Mouse (Mus musculus) limb, embryonic 14.5 days (tissue): Measurements from ENCODE around the gene Lrpprc. TPM values are rescaled to one million over a fixed set of nuclear protein-coding genes. Genes with fewer than 3 reads are reported as not detected.

ENCODE experiments used
- ATAC-seq: fragments of 200-750 bp; cut with Nextera tagmentation; 2 replicates; pipeline ENCODE4 v1.8.0; 2017; ENCODE audit warnings: low read depth, moderate number of reproducible peaks, moderate TSS enrichment; ENCODE audit not compliant: low FRiP score
- DNase-seq: peaks from one replicate; pipeline ENCODE4 v3.0.0-alpha.2; 2015; ENCODE audit warnings: low spot score
- H3K27ac ChIP-seq: fragments of 300-500 bp; sonication (generic); replicated peaks from 2 replicates; pipeline ENCODE4 v1.5.1; 2014; ENCODE audit warnings: low read depth, mild to moderate bottlenecking, low read length, moderate library complexity, mixed read lengths
- H3K27me3 ChIP-seq: fragments of 300-500 bp; sonication (generic); 2 replicates; pipeline ENCODE4 v1.6.1; 2014; ENCODE audit warnings: low read length, mixed read lengths; ENCODE audit not compliant: control insufficient read depth, insufficient read depth
- H3K36me3 ChIP-seq: fragments of 300-500 bp; sonication (generic); 2 replicates; pipeline ENCODE4 v1.6.1; 2014; ENCODE audit warnings: mild to moderate bottlenecking, low read length, moderate library complexity, mixed read lengths; ENCODE audit not compliant: control insufficient read depth, insufficient read depth
- H3K4me1 ChIP-seq: fragments of 300-500 bp; sonication (generic); 2 replicates; pipeline ENCODE4 v1.6.1; 2014; ENCODE audit warnings: antibody characterized with exemption, low read length, mixed read lengths; ENCODE audit not compliant: control insufficient read depth, insufficient read depth
- H3K4me2 ChIP-seq: fragments of 300-500 bp; sonication (generic); replicated peaks from 2 replicates; pipeline ENCODE4 v1.6.1; 2014; ENCODE audit warnings: low read depth, mild to moderate bottlenecking, low read length, moderate library complexity; ENCODE audit not compliant: severe bottlenecking
- H3K4me3 ChIP-seq: fragments of 300-500 bp; sonication (generic); replicated peaks from 2 replicates; pipeline ENCODE4 v1.5.1; 2014; ENCODE audit warnings: low read length
- H3K9ac ChIP-seq: fragments of 300-500 bp; sonication (generic); 2 replicates; pipeline ENCODE4 v1.6.1; 2014; ENCODE audit warnings: mild to moderate bottlenecking, low read depth, low read length, moderate library complexity; ENCODE audit not compliant: severe bottlenecking
- H3K9me3 ChIP-seq: fragments of 300-500 bp; sonication (generic); 2 replicates; pipeline ENCODE4 v1.6.1; 2016; ENCODE audit warnings: low read length; ENCODE audit not compliant: control insufficient read depth
- POLR2A ChIP-seq: fragments of 200-500 bp; IDR thresholded peaks from 2 replicates; pipeline ENCODE4 v1.8.0; 2012; ENCODE audit warnings: inconsistent platforms, mild to moderate bottlenecking, moderate library complexity, borderline replicate concordance; ENCODE audit not compliant: insufficient read depth, insufficient read length; ENCODE audit errors: extremely low read depth
- WGBS: fragments of 180-500 bp; shearing (Covaris S2); extraction: QIAGEN DNeasy Blood & Tissue Kit; methylation state at CpG from one replicate; pipeline ENCODE4 v1.1.7; 2014; 5-methylcytosine and 5-hydroxymethylcytosine counted together
- polyA plus RNA-seq, 2 experiments: library from polyadenylated mRNA; depleted of rRNA in 1 of 2; stranded (reverse) in 1 of 2; unstranded in 1 of 2; fragments of >200 nt; fragmentation: Nextera tagmentation in 1 of 2; extraction: Ambion mirVana in 1 of 2; gene quantifications; 2 replicates each; pipeline versions ENCODE4 v1.2.1 to v1.2.3; 2012 to 2014

Gene Lrpprc
- polyA plus RNA-seq, 2 experiments, result 22.3 to 35.5 TPM

GRCm38 (mm10) chr17:84674048-84674447, 116.5 kb downstream of the Lrpprc start:
- WGBS, result 15% methylated on average over 7 of the region's 7 CpGs
- Histone ChIP-seq H3K27ac (no peak overlapping the region), H3K36me3 (no peaks in the 10 kb centered on the region), H3K4me1 (0 out of 2 replicates have a peak, but pooled peaks cover 3% of the 10 kb centered on the region), H3K27me3 (no peaks in the 10 kb centered on the region), H3K9ac (no peak overlapping the region), H3K9me3 (no peaks in the 10 kb centered on the region), H3K4me2 (no peak overlapping the region), H3K4me3 (no peak overlapping the region)
- no peak for ATAC-seq
- TF ChIP-seq POLR2A, result no peak
- DNase-seq, result no peak

GRCm38 (mm10) chr17:84672376-84673369, 117.9 kb downstream of the Lrpprc start:
- H3K27ac ChIP-seq, result no peak overlapping the region
- H3K36me3 ChIP-seq, result no peaks in the 10 kb centered on the region
- H3K9ac ChIP-seq, result no peak overlapping the region
- no peak for TF ChIP-seq POLR2A
- H3K4me1 ChIP-seq, result 0 out of 2 replicates have a peak, but pooled peaks cover 3% of the 10 kb centered on the region
- DNase-seq, result no peak
- 72% methylated on average over 16 of the region's 16 CpGs for WGBS
- H3K9me3 ChIP-seq, result no peaks in the 10 kb centered on the region
- no peak overlapping the region for H3K4me2 ChIP-seq
- H3K4me3 ChIP-seq, result no peak overlapping the region
- H3K27me3 ChIP-seq, result no peaks in the 10 kb centered on the region
- no peak for ATAC-seq

- ATAC-seq (no peak), DNase-seq (no peak)
- Histone ChIP-seq H3K36me3 (no peaks in the 10 kb centered on the region), H3K4me1 (peaks cover 6% of the 10 kb centered on the region; the same call in 1 of the 2 replicates), H3K4me2 (no peak overlapping the region), H3K9me3 (no peaks in the 10 kb centered on the region), H3K4me3 (no peak overlapping the region), H3K27ac (no peak overlapping the region), H3K27me3 (no peaks in the 10 kb centered on the region), H3K9ac (no peak overlapping the region)
- WGBS, result 87% methylated on average over 3 of the region's 3 CpGs
- TF ChIP-seq POLR2A, result no peak
These were observed 122.7 kb downstream of the Lrpprc start for GRCm38 (mm10) chr17:84667848-84668247.

- ATAC-seq, result no peak
- WGBS, result 15% methylated on average over 9 of the region's 9 CpGs
- no peaks in the 10 kb centered on the region for H3K36me3 ChIP-seq
These were observed 124.9 kb downstream of the Lrpprc start for GRCm38 (mm10) chr17:84665691-84666090.

GRCm38 (mm10) chr17:84665053-84665452, 125.5 kb downstream of the Lrpprc start:
- H3K27me3 ChIP-seq, result no peaks in the 10 kb centered on the region
- peaks cover 11% of the 10 kb centered on the region for H3K4me1 ChIP-seq
- H3K4me3 ChIP-seq, result no peak overlapping the region
- H3K27ac ChIP-seq, result no peak overlapping the region
- H3K9ac ChIP-seq, result no peak overlapping the region
- DNase-seq (no peak), ATAC-seq (no peak)
- no peaks in the 10 kb centered on the region for H3K36me3 ChIP-seq
- no peak for TF ChIP-seq POLR2A
- 35% methylated on average over 10 of the region's 10 CpGs for WGBS
- H3K4me2 ChIP-seq, result no peak overlapping the region
- no peaks in the 10 kb centered on the region for H3K9me3 ChIP-seq

More at GRCm38 (mm10) chr17:84665691-84666090, 124.9 kb downstream of the Lrpprc start:
- DNase-seq, result no peak
- H3K4me3 ChIP-seq, result no peak overlapping the region
- peaks cover 11% of the 10 kb centered on the region for H3K4me1 ChIP-seq
- no peaks in the 10 kb centered on the region for H3K27me3 ChIP-seq
- TF ChIP-seq POLR2A, result no peak
- no peaks in the 10 kb centered on the region for H3K9me3 ChIP-seq
- H3K4me2 ChIP-seq, result no peak overlapping the region
- no peak overlapping the region for H3K9ac ChIP-seq
- H3K27ac ChIP-seq, result no peak overlapping the region
